Mouse (Mus musculus): ENCODE measurements around the gene H2-M10.1. TPM values are rescaled to one million over a fixed set of nuclear protein-coding genes. Genes with fewer than 3 reads are reported as not detected.
"Not testable (repeated sequence)": the region's sequence is repeated elsewhere in the genome, so short reads cannot be mapped to it uniquely, and the experiment has no call there.

H2-M10.1 gene
- polyA plus RNA-seq, 1 experiment: not detected

GRCm38 (mm10) chr17:36308855-36309254, 17.1 kb downstream of the H2-M10.1 start:
- peak; percentile 54 for TF ChIP-seq CTCF (IDR thresholded peaks at IDR 0.05; ENCODE audit: insufficient read depth, low read length)
- not testable (repeated sequence) for H3K4me1 ChIP-seq (ENCODE audit: control insufficient read depth, insufficient read depth, low read length); H3K4me3 ChIP-seq (replicated peaks; ENCODE audit: extremely low read depth, low read depth, low read length)
- peak; percentile 32 for DNase-seq
- WGBS: 1% methylated on average over 3 of the region's 3 CpGs

GRCm38 (mm10) chr17:36286390-36286789, 39.6 kb downstream of the H2-M10.1 start, which contains the start of gene H2-M10.2:
Gene H2-M10.2 (minus strand): TSS chr17:36286490.
- TF ChIP-seq CTCF (IDR thresholded peaks at IDR 0.05; ENCODE audit: insufficient read depth, low read length): no peak
- TF ChIP-seq POLR2A (IDR thresholded peaks at IDR 0.05; ENCODE audit: borderline replicate concordance, extremely low read depth, low read depth, low read length): no peak
- no peak for DNase-seq
- Histone ChIP-seq H3K4me1 (ENCODE audit: control insufficient read depth, insufficient read depth, low read length) (no peaks in the 10 kb centered on the region; the same call in 1 of the 2 replicates), H3K4me3 (replicated peaks; ENCODE audit: extremely low read depth, low read depth, low read length) (no peak within 1 kb of the TSS)
- WGBS: 85% methylated on average over 2 of the region's 2 CpGs

- 89% methylated on average over 4 of the region's 4 CpGs for WGBS
- TF ChIP-seq POLR2A (IDR thresholded peaks at IDR 0.05; ENCODE audit: borderline replicate concordance, extremely low read depth, low read depth, low read length) (no peak), CTCF (IDR thresholded peaks at IDR 0.05; ENCODE audit: insufficient read depth, low read length) (no peak)
- no peak for DNase-seq
Measured at GRCm38 (mm10) chr17:36281521-36282245, 44.3 kb downstream of the H2-M10.1 start.

GRCm38 (mm10) chr17:36274776-36275175, 51.2 kb downstream of the H2-M10.1 start:
- TF ChIP-seq POLR2A (IDR thresholded peaks at IDR 0.05; ENCODE audit: borderline replicate concordance, extremely low read depth, low read depth, low read length): no peak
- TF ChIP-seq CTCF (IDR thresholded peaks at IDR 0.05; ENCODE audit: insufficient read depth, low read length): no peak
- Histone ChIP-seq H3K4me1 (ENCODE audit: control insufficient read depth, insufficient read depth, low read length) (peaks cover 23% of the 10 kb centered on the region), H3K4me3 (replicated peaks; ENCODE audit: extremely low read depth, low read depth, low read length) (no peak overlapping the region)
- 64% methylated on average over 4 of the region's 4 CpGs for WGBS
- DNase-seq: no peak

More at GRCm38 (mm10) chr17:36281521-36282245, 44.3 kb downstream of the H2-M10.1 start:
- H3K4me1 ChIP-seq (ENCODE audit: control insufficient read depth, insufficient read depth, low read length): no peaks in the 10 kb centered on the region; the same call in 1 of the 2 replicates
- no peak overlapping the region for H3K4me3 ChIP-seq (replicated peaks; ENCODE audit: extremely low read depth, low read depth, low read length)

GRCm38 (mm10) chr17:36273796-36274195, 52.2 kb downstream of the H2-M10.1 start:
- no peak overlapping the region for H3K4me3 ChIP-seq (replicated peaks; ENCODE audit: extremely low read depth, low read depth, low read length)
- DNase-seq: no peak
- WGBS: 55% methylated on average over 4 of the region's 4 CpGs
- H3K4me1 ChIP-seq (ENCODE audit: control insufficient read depth, insufficient read depth, low read length): peaks cover 23% of the 10 kb centered on the region
- TF ChIP-seq CTCF (IDR thresholded peaks at IDR 0.05; ENCODE audit: insufficient read depth, low read length): no peak
- no peak for TF ChIP-seq POLR2A (IDR thresholded peaks at IDR 0.05; ENCODE audit: borderline replicate concordance, extremely low read depth, low read depth, low read length)

Other genes with a start within 250 kb of the H2-M10.1 start
- gene Gm19684, start 204.5 kb downstream of the H2-M10.1 start, polyA plus RNA-seq (2012; rRNA removed): 0.22 and 0.29 TPM in 2 replicates
- not detected in 2 replicates for gene Gm7030, start 196.7 kb downstream of the H2-M10.1 start, polyA plus RNA-seq (2012; rRNA removed)
- gene Gm8909, start 157.6 kb downstream of the H2-M10.1 start, polyA plus RNA-seq (2012; rRNA removed): 0.62 and 1.2 TPM in 2 replicates
- 0.05 TPM in 1 of 2 replicates, not detected in the other for gene H2-T3, start 135.9 kb downstream of the H2-M10.1 start, polyA plus RNA-seq (2012; rRNA removed)
- 67.6 and 80.1 TPM in 2 replicates for gene Rpp21, start 68.1 kb downstream of the H2-M10.1 start, polyA plus RNA-seq (2012; rRNA removed)
- 14.9 and 15.6 TPM in 2 replicates for gene Trim39, start 53.9 kb downstream of the H2-M10.1 start, polyA plus RNA-seq (2012; rRNA removed)
- gene H2-M10.2, start 39.7 kb downstream of the H2-M10.1 start, polyA plus RNA-seq (2012; rRNA removed): not detected in 2 replicates
- gene H2-M10.3, start 42.3 kb upstream of the H2-M10.1 start, polyA plus RNA-seq (2012; rRNA removed): not detected in 2 replicates
- gene H2-M10.4, start 136.2 kb upstream of the H2-M10.1 start, polyA plus RNA-seq (2012; rRNA removed): not detected in 2 replicates
- not detected in 2 replicates for gene H2-M11, start 220.9 kb upstream of the H2-M10.1 start, polyA plus RNA-seq (2012; rRNA removed)

Measured in lung, adult 2 months (tissue).